In the genomic region with DNA sequence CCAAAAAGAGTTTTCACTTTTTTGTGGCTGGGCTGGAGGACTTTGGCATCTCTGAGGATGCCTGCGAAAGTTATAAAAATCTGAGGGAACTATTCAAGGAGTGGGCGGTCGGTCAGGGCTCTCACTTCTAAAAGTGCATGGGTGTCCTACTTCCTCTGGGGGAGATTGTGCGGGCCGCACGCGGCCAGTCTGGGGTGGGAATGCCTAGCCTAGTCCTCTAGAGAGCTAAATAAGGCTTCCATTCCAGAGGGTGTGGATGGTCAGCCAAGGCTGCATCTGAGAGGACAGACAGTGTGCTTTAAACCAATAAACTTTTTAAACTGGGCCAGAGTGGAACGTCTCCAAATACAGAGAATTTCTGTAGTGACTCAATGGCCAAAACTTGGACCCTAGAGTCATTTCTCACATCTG, we compare ENCODE assay signal across 8 mouse cellular contexts. TPM values are rescaled to one million over a fixed set of nuclear protein-coding genes. Genes with fewer than 3 reads are reported as not detected.
A peak's percentile ranks its signal among the peaks of the same experiment; 100 is the strongest.
DNase-seq lines count a peak whose midpoint lies in the region; ATAC-seq lines count a peak whose summit lies in the region.

No protein-coding gene starts in this region.

- H3K9me3 ChIP-seq in limb, embryonic 11.5 days (ENCODE audit: control insufficient read depth, low read length) = no peaks in the 10 kb centered on the region

- H3K27ac ChIP-seq in limb, embryonic 11.5 days (replicated peaks; ENCODE audit: low read depth, low read length) = peak overlapping the region; percentile 85

- 5% methylated on average over 8 of the region's 8 CpGs for WGBS in limb, embryonic 11.5 days

- no peak for ATAC-seq in limb, embryonic 11.5 days (ENCODE audit: insufficient number of reproducible peaks, low FRiP score, low TSS enrichment, low read depth)

- no peaks in the 10 kb centered on the region for H3K27me3 ChIP-seq in limb, embryonic 11.5 days (ENCODE audit: control insufficient read depth, insufficient read depth, low read length)

- H3K4me1 ChIP-seq in limb, embryonic 11.5 days (ENCODE audit: control insufficient read depth, insufficient read depth, low read length) = peaks cover 19% of the 10 kb centered on the region

- 0 out of 2 replicates have a peak, but pooled peaks cover 2% of the 10 kb centered on the region for H3K36me3 ChIP-seq in limb, embryonic 11.5 days (ENCODE audit: control insufficient read depth, insufficient read depth, low read length)

- peak overlapping the region; percentile 84 for H3K4me2 ChIP-seq in limb, embryonic 11.5 days (ENCODE audit: low read depth, severe bottlenecking)

- peak; percentile 44 for DNase-seq in 3134 (ENCODE audit: extremely low read depth, insufficient read length, low spot score)
- peak; percentile 30 for DNase-seq in embryo, embryonic 9.5 days (ENCODE audit: extremely low spot score)
- peak; percentile 79 to 81 for DNase-seq in heart, adult 9 months (ENCODE audit: low spot score in 2 of 2)
- no peak for DNase-seq in limb, embryonic 11.5 days (ENCODE audit: low spot score)
- peak; percentile 43 for DNase-seq in neural tube, embryonic 10.5 days (ENCODE audit: extremely low spot score, low spot score)
- DNase-seq in cerebellum, postnatal 10 days = no peak
- DNase-seq in layer of hippocampus, postnatal 36 days = no peak
- DNase-seq in adrenal gland, adult 18-20 months (ENCODE audit: low spot score in 2 of 2) = no peak

- peak overlapping the region; percentile 97 for H3K9ac ChIP-seq in limb, embryonic 11.5 days (ENCODE audit: low read length)

- H3K4me3 ChIP-seq in limb, embryonic 11.5 days (ENCODE audit: low read depth, low read length) = peak overlapping the region; percentile 88

RNA-seq across cellular contexts. Expression of a gene that starts 1.9 kb away (rescaled TPM):
- 134 and 146 TPM in 2 replicates for polyA plus RNA-seq in limb, embryonic 11.5 days (2014; fragmentation: Nextera tagmentation; extraction: Ambion mirVana)
- 10 to 100 TPM; 63.9 to 69.6 TPM for total RNA-seq in layer of hippocampus, postnatal 36 days (2021)
- 10 to 100 TPM; 32.5 to 47.3 TPM for total RNA-seq in adrenal gland, adult 18-20 months (2021)

Comparison
In these comparisons a context has a peak if more than half of its experiments do, and no peak if none do; other contexts are left out.
1. DNase-seq: peak in 3134 (single experiment), embryo, embryonic 9.5 days (single experiment), heart, adult 9 months (2 of 2) and neural tube, embryonic 10.5 days (single experiment); none in limb, embryonic 11.5 days (single experiment), cerebellum, postnatal 10 days (0 of 2), layer of hippocampus, postnatal 36 days (0 of 2) and adrenal gland, adult 18-20 months (0 of 2).